Mouse (Mus musculus) retina, postnatal 1 day (tissue): ENCODE measurements around the gene Hoxc8.

ENCODE experiments used
- DNase-seq: peaks from one replicate; pipeline ENCODE4 v3.0.0-alpha.2; 2012

Gene Hoxc8

DNA sequence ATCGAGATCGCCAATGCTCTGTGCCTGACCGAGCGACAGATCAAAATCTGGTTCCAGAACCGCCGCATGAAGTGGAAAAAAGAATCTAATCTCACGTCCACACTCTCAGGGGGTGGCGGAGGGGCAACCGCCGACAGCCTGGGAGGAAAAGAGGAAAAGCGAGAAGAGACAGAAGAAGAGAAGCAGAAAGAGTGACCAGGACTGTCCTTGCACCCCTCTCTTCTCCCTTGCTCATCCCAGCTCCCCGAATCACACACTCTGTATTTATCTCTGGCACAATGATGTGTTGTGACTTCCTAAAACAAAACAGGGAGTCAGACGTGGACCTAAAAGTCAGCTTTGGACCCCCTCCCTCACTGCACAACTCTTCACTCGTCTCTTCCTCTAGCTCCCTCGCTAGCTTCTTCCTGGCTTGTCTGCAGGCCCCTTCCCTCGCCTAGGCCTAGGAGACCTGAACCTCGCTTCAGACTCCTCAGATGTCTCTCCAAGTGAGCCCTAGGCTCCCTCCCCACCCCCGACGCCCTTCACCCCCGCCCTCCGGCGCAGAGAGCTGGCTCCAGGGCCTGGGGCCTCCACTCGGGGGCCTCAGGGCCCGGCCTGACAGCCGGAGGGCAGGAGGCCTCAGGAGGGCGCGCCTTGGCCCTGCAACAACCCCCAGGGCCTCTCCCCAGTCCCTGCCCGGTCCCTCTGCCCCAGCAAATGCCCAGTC, 20.6 kb downstream of the Hoxc8 start:
- no peak for DNase-seq

DNA sequence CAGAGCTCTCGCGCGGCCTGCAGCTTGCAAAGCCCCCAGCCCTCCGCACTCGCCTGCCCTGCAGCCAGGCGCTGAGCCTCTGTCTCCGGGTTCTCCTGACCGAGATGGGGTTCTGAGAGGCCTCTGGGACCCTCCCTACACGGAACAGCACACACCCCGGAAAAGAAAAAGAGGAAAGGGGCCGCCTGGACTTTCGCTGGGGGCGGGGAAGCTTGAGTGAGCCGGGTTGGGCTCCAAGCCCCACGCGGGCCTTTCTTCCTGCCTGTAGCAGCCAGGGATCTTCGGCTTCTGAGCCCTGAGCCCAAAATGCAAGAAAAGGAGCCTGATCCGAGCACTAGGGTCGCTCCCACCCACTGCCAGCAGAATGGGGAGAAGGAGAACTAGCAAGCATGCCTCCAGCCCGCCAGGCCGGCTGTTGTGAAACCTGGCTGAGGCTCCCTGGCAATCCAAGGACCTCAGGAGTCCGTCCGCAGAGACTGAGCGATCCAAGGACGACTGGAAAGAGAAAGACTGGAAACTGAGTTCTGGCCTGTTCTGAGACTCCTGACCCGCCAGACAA, 21.6 kb downstream of the Hoxc8 start:
- DNase-seq: no peak

DNA sequence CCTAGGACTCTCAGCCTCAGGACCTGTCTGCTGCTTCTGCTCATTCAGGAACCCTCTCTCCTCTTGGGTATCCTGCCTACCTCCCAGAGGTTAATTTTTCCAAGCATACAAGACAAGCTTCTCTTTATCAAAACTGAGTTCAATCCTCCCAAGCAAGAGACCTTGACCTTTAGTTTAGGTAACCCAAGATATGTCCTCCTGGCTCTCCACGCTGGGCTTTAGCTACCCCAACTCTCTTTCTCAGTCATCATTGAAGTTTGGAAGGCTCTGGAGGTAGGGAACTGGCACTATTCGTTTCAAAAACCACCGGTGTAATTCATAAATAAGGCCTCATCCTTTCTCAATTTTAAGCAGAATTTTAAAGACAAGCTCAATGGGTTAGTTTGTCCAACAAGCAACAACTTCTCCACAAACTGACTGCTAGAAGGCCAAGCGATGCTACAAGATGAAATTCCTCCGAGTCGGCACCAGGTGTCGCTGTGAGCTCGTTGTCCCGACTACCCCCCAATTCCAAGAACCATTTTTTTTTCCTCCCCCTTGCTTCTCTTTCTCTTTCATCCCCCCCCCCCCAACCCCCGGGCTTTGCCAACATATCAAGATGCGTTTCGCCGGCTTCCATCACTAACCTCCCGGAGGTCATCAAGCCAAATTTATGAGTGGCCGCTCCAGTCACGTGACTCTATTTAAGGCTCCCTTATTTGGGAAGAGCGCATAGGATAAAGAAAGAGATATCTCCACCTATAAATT, 23.0 kb downstream of the Hoxc8 start:
- DNase-seq: peak; percentile 56

DNA sequence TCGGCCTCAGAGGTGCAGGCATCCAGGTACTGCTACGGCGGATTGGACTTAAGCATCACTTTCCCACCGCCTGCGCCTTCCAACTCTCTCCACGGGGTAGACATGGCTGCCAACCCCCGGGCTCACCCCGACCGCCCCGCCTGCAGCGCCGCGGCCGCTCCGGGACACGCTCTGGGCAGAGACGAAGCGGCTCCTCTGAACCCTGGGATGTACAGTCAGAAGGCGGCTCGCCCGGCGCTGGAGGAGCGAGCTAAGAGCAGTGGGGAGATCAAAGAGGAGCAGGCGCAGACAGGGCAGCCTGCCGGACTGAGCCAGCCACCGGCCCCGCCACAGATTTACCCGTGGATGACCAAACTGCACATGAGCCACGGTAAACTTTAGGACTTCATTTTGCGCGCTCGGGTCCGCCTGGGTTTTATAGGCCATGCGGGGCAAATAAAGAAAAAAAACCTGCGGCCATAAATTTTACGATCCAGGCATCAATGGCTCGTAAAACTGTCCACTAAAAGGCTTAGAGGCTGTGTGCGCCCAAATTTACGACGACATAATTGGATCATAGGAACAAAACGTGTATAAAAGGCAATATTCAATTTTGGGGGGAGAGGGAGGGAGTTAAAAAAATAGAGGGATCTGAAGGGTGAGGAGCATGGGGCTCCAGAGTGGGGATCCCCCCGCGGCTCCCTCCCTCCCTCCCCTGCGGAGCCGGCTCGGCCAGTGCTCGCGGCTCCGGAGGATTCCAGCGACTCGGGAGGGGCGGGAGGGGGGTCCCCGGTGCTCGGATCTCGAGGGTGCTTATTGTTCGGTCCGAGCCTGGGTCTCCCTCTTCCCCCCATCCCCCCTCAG, 24.0 kb downstream of the Hoxc8 start:
- peak; percentile 42 for DNase-seq

DNA sequence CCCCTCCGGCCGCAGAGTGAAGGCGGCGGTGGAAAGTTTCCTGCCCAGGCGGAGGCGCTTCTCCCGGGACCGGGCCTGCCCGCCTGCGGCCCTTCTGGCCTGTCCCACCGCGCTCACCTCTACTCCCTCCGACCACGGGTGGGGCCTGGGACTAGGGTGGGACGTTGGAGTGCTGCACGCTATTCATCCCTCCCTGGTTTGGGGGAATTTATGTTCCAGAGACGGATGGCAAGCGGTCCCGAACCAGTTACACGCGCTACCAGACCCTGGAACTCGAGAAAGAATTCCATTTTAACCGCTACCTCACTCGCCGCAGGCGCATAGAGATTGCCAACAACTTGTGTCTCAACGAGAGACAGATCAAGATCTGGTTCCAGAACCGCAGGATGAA, 24.6 kb downstream of the Hoxc8 start:
- DNase-seq: no peak

DNA sequence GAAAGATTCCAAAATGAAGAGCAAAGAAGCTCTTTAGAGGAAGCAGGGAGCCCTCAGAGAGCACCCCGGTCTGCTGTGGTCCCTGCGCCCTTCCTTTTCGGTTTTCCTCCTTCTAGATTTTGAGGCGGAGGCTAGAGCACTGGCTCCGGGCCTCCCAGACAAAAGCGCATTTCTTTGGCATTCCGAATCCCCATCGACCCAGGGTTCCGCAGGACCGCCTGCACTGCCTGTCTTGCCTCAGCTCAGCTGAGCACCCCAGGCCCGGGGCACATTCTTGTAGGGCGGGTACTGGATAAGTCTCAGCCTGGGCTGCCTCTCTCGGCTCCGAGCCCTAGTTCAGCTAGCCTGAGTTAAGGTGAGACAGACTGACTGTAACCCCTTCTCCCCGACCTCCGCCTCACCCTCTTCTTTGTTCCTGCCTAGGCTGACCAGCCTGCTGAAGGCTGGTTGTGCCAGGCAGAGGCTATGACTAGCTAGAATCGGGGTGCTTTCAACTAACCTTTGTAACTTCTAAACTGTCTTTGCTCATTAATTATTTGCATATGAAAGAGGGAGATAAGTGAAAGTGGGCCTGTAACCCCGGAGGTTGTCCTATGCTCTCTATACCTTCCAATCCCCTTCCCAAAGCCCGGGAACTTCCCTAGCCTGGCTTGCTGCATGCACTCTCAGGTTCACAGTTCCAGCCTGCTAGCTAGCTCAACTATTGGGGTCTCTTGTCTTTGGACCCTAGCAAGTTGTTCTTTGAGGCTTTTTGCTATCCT, 25.2 kb downstream of the Hoxc8 start:
- no peak for DNase-seq

DNA sequence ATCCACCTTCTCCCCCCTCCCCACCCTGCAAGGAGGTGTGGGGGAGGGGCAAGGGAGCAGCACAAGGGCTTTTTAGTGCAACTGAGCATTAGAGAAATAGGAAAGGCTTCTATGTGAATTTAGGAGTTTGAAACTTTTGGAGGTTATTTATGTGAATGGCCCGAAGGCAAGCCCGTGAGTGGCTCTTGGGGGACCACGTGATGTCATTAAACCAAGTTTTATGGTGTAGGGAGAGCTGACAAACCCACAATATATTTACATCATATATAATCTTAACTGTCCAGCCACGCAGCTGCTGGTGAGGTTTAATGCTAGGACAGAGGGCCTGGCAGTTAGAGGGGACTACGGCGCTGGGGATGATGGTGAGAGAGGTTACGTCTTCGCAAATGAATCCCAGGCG, 28.2 kb downstream of the Hoxc8 start, which contains the start of gene Hoxc4:
Gene Hoxc4 (plus strand): TSS at position 299 of the 400 bp plus-strand sequence.
- DNase-seq: no peak

DNA sequence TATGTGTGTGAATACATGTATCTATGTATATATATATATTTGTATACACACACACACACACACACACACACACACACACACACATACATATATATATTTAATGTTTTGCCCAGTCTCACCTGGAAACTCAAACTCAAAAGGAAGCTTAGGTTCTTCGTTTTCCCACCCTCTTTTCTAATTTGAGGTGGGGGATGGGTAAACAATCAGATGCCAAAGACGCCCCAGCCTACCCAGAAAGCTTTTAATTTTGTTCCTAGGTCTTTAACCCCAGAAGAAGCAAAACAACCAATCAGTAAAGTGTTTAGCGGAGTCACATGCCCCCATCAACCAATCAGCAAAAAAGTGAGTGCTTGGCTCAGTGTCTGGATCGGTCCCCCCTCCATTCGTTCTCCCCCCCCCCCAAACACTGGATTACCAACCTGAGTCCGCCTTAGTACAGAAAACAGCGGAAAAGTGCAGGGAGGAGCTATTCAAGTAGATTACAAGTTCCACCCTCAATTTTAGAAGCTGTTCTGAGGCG, 30.6 kb downstream of the Hoxc8 start:
- DNase-seq: no peak

DNA sequence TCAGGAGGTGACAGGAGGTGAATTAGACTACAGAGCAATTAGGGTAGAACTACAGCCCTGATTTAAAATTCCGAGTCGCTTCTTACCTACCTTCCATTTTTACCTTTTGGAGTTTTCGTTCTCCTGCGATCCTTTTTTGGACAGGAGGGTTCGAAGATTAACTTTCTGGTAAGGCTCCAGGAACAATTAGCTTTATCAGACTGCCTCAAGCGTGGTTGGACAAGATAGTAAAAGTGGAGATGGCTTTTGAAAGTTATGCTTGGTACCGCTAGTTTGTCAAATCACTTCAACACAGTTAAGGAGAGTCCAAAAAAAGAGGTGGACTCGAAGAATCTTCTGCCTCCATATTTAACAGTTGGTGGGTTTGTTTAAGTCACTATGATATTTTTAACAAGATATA, 31.1 kb downstream of the Hoxc8 start:
- DNase-seq: no peak

DNA sequence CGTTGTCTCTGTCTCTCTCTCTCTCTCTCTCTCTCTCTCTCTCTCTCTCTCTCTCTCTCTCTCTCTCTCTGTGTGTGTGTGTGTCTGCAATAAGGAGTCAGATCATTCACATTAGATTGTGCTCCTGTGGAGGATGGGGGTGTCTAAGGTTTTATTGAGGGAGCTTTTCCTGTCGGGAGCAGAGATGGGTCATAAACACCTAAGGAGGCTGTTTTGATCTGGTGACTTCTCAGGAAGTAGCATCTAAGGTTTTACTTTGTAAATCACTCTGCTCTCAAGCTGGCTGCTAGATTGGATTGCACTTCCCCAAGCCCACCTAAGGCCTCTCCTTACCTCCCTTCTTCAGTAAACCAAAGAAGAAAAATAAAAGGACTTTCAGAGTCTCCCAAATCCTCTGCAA, 33.7 kb downstream of the Hoxc8 start:
- no peak for DNase-seq

DNA sequence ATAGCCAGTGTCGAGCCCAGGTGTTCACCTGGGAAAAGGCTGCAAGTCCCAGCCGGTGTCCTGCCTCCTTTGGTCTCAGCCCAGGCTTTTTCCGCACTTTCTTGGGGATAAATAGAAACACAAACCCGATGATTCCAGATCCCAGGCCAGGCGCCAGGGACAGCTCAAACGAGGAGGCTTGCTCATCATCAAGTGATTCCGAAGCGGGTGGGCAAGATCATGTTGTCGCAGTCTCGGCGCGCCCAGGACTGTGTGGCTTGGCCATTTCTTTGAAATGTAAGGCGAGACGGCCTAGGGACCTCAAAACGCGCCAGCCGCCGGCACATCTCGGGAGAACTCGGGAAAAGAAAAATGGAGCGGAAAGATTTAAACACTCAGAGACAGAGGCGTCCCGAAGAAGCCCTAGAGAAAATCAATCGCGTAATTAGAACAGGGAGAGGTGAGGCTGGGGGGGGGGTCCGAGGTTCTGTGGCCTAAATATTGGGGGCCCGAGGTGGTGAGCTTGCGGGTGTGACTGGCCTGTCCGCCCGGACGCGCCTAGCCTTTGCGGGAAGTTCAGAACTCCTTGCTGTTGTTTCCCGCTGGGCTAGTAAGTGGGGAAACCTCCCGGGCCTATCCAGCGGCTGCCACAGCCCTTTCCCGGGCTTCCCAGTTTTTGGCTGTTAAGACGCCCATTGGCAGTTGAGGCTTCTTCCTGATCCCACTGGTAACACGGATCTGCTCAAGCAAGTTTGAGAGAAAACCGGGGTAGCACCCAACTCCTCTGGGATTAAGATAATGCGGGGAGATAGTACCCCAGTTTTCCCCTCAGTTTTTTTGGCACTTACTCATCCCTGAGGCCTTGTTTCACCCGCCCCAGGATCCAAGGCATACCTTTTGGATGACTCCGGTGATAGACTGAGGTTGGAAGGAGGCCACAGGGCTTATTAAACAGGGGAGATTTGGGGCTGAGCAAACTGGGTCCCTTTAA, 37.1 kb downstream of the Hoxc8 start:
- DNase-seq: no peak

DNA sequence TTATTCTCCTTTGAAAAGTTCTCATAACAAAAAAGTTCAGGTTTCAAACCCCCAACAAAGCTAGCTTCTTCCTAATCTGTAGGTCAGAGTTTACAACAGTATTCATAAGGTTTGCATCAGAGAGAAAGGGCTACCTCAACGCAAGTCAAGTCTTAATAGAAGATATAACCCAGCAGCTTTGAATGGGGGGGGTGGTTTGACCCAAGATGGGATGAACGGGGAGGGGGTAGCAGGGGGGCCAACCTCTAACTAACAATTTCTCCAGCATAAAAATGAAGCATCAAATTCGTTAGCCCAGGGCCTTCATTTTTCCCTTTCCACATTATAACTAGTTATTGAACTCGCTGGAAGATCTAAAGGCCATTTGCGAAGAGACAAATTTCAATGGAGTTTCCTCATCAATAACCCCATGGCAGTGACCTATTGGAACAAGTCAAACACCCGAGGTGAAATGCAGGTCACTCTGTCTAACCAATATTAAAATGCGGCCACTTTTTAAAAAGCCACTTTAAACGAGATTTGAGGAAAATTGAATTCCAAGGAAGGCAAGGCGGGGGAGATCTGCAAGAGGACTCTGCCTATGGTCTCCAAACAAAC, 38.6 kb downstream of the Hoxc8 start:
- DNase-seq: no peak

DNA sequence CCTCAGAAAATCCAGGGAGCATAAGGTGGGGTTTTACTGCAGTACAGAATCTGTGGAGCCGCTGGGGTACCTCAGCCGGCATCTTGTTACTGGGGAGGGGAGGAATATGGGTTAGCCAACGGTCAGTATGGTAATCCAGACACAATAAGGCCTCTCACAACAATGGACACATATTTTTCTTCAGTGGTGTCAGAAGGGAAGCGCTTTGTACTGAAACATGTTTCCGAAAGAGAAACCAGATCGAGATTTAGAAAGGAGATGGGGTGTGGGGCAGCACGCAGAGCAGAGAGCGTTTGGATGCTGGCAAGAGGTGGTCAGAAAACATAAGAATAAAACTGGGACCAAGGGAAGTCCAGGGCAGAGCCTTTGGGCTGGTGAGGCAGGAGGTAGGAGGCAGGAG, 39.7 kb downstream of the Hoxc8 start:
- no peak for DNase-seq

DNA sequence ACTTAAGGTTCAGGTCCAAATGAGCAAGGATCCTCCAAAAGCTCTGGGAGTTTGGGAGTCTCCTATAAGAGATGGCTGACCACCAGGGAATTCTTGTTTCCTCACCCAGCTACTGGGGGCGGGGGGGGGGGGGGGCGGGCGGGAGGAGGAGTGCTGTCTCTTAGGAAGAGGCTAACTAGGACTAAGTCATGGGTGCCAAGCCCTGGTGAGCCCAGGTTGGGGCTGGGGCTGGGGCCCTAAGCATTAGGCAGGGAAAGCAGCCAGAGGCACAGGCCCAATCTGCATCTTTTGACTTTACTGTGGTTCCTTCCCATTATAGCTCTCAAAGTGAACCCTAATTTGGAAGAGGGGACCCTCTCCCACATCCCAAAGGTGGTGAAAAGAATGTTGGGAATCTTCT, 41.8 kb downstream of the Hoxc8 start:
- DNase-seq: no peak

DNA sequence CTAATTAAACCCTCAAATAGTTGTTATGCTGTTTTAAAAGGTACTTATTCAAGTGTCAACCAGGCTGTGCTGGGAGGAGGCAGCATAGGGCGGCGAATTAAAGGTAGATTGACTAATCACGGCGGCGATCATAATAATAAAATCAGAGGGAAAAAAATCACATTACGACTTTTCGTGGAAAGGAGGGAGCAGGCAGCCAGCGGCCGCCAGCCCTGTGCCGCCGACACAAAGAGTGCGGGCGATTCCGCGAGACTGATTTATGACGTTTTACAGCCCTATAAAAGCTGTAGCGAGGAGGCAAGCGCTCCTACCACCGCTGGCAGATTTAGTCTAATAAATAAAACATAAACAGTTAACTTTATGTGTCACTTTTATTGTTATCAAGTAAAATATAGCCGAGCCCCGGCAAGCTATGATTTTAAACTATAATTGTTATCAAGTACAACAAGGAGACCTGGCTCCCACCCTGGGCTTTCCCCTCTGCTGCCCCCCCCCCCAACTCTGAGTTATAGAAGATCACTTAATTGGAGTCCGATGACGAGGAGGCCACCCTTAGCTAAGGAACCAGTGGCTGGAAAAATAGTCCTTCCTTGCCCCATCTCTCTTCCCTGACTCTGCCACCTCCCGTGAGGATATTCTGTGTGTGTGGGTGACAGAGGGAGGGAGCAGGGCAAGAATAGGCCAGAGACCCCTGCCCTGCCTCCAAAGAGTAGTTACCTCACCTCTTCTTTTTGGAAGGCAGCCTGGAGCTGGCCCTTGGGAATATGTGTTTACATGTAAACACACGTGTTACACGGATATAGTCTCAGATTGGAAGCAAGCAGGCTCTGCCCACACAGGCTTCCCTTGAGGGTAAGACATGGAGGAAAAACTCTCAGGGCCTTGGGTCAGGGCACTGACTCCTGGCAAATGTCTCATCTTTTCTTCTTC, 42.5 kb downstream of the Hoxc8 start:
- no peak for DNase-seq

DNA sequence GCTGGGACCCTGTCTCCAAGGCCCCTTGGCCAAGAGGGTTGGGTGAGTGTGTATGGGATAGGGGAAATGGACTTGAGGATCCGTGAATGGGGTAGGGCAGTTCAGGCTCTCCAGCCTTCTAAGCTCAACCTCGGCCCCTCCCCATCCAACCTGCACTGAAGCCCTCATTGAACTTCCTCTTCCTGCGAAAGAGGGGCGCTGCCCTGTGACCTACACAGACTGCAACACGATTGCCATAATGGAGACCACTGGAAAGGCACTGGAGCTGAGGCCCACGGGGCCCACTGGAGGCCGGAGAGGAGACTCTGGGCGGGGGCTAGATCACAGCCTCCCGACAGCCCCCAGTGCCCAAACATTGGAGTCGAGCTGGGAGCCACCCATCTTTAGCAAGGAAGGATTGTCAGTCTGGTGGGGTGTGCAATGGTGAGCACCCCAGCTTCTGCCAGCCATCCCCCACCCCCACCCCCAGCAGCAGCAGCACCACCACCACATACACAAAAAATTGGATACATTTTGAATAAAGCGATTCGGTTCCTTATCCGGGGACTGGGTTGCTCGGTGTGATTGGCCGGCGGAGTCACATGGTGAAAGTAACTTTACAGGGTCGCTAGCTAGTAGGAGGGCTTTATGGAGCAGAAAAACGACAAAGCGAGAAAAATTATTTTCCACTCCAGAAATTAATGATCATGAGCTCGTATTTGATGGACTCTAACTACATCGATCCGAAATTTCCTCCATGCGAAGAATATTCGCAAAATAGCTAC, 43.8 kb downstream of the Hoxc8 start:
- no peak for DNase-seq

DNA sequence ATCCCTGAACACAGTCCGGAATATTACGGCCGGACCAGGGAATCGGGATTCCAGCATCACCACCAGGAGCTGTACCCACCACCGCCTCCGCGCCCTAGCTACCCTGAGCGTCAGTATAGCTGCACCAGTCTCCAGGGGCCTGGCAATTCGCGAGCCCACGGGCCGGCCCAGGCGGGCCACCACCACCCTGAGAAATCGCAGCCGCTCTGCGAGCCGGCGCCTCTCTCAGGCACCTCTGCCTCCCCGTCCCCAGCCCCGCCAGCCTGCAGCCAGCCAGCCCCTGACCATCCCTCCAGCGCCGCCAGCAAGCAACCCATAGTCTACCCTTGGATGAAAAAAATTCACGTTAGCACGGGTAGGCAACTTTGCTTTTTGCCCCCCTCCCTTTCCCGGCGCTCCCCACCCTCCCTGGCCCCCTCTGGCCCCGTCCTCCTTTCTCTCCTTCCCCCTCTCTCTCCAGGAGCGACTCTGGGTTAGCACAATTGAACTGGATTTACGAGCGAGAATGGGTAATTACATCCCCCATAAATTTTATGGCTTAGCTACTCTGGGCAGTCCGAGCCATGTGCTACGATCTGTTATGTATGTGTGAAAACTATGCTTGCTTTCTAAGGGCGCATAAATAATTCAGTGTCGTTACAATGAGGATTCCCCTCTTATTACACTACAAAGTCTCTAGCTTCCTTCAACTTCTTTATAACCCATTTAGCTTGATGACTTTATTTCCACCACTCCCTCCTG, 44.6 kb downstream of the Hoxc8 start:
- no peak for DNase-seq

DNA sequence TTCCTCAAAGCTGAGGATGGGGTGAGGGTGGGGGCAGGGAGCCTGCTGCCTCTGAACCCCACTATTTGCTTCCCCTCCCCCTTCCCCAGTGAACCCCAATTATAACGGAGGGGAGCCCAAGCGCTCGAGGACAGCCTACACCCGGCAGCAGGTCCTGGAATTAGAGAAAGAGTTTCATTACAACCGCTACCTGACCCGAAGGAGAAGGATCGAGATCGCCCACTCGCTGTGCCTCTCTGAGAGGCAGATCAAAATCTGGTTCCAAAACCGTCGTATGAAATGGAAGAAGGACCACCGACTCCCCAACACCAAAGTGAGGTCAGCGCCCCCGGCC, 45.1 kb downstream of the Hoxc8 start:
- no peak for DNase-seq
